Mouse (Mus musculus) activated CD4-positive, CD25-positive, alpha-beta regulatory T cell, adult 4 months (primary cell): ENCODE results near the gene Tmem38b. TPM values are rescaled to one million over a fixed set of nuclear protein-coding genes. Genes with fewer than 3 reads are reported as not detected.
"Not testable (repeated sequence)": the region's sequence is repeated elsewhere in the genome, so short reads cannot be mapped to it uniquely, and the experiment has no call there.

Source experiments
- ATAC-seq: one replicate; pipeline ENCODE4 v1.8.0; 2017
- polyA plus RNA-seq, 2 experiments: library from polyadenylated mRNA; unstranded; fragments of 100-300 nt; shearing (Covaris generic); gene quantifications; one replicate each; pipeline ENCODE4 v1.2.1; 2017

Tmem38b gene
- 10 to 100 TPM; 14.8 to 19.9 TPM for polyA plus RNA-seq

GRCm38 (mm10) chr4:53825821-53826605 lies at the start of gene Tmem38b:
TSS of gene Tmem38b (plus strand) at chr4:53826045.
- peak; percentile 74 for ATAC-seq

GRCm38 (mm10) chr4:53781396-53781795 lies 44.4 kb upstream of the Tmem38b start:
- ATAC-seq: no peak

- peak; percentile 61 for ATAC-seq
Measured at GRCm38 (mm10) chr4:53782216-53783070, 43.4 kb upstream of the Tmem38b start.

GRCm38 (mm10) chr4:53785746-53786398 lies 40.0 kb upstream of the Tmem38b start:
- peak; percentile 37 for ATAC-seq

GRCm38 (mm10) chr4:53786851-53787250 lies 39.0 kb upstream of the Tmem38b start:
- no peak for ATAC-seq

GRCm38 (mm10) chr4:53789346-53789745 lies 36.5 kb upstream of the Tmem38b start:
- no peak for ATAC-seq

- no peak for ATAC-seq
Measured at GRCm38 (mm10) chr4:53794257-53794966, 31.4 kb upstream of the Tmem38b start.

- no peak for ATAC-seq
Measured at GRCm38 (mm10) chr4:53795086-53795485, 30.8 kb upstream of the Tmem38b start.

GRCm38 (mm10) chr4:53795706-53796105 lies 30.1 kb upstream of the Tmem38b start:
- no peak for ATAC-seq

GRCm38 (mm10) chr4:53796865-53797772 lies 28.7 kb upstream of the Tmem38b start:
- no peak for ATAC-seq

- no peak for ATAC-seq
Measured at GRCm38 (mm10) chr4:53798896-53799676, 26.8 kb upstream of the Tmem38b start.

- no peak for ATAC-seq
Measured at GRCm38 (mm10) chr4:53799753-53800152, 26.1 kb upstream of the Tmem38b start.

- not testable (repeated sequence) for ATAC-seq
Measured at GRCm38 (mm10) chr4:53803674-53804073, 22.2 kb upstream of the Tmem38b start.

GRCm38 (mm10) chr4:53806428-53806827 lies 19.4 kb upstream of the Tmem38b start:
- not testable (repeated sequence) for ATAC-seq

GRCm38 (mm10) chr4:53818320-53818719 lies 7.5 kb upstream of the Tmem38b start:
- no peak for ATAC-seq

- ATAC-seq: no peak
Measured at GRCm38 (mm10) chr4:53823697-53824096, 2.1 kb upstream of the Tmem38b start.

- no peak for ATAC-seq
Measured at GRCm38 (mm10) chr4:53824831-53825230, 1.0 kb upstream of the Tmem38b start.

GRCm38 (mm10) chr4:53826641-53827248 lies 900 bp downstream of the Tmem38b start:
- ATAC-seq: no peak

- no peak for ATAC-seq
Measured at GRCm38 (mm10) chr4:53827869-53828268, 2.0 kb downstream of the Tmem38b start.

- no peak for ATAC-seq
Measured at GRCm38 (mm10) chr4:53828914-53829313, 3.1 kb downstream of the Tmem38b start.
